Mouse (Mus musculus) MEL (cell line): ENCODE results near the gene Capn12.

Experiments
- CTCF ChIP-seq, 3 experiments: IDR thresholded peaks in 2 of 3; conservative IDR thresholded peaks in 1 of 3; 2 replicates each; pipeline ENCODE4 v1.5.1; 2011 to 2012; ENCODE audit warnings: low read length in 3 of 3, low read depth in 2 of 3, mild to moderate bottlenecking in 2 of 3, improper control_type of control experiment in 1 of 3, inconsistent platforms in 1 of 3, mixed read lengths in 1 of 3, moderate library complexity in 1 of 3; ENCODE audit not compliant: control insufficient read depth in 1 of 3, insufficient read depth in 1 of 3, poor library complexity in 1 of 3, severe bottlenecking in 1 of 3
- JUND ChIP-seq: IDR thresholded peaks from 2 replicates; pipeline ENCODE4 v1.6.1; 2011; ENCODE audit warnings: low read depth, mild to moderate bottlenecking, improper control_type of control experiment, low read length
- TAL1 ChIP-seq: IDR thresholded peaks from 2 replicates; pipeline ENCODE4 v1.6.1; 2012; ENCODE audit warnings: mild to moderate bottlenecking, inconsistent platforms, low read length, moderate library complexity, mixed read lengths
- USF1 ChIP-seq: IDR thresholded peaks from 2 replicates; pipeline ENCODE4 v1.6.1; 2014; ENCODE audit warnings: low read depth, mild to moderate bottlenecking, inconsistent platforms, low read length, improper control_type of control experiment, moderate library complexity
- ZMIZ1 ChIP-seq: IDR thresholded peaks from 2 replicates; pipeline ENCODE4 v1.6.1; 2012; ENCODE audit warnings: low read depth, mild to moderate bottlenecking, inconsistent platforms, low read length, improper control_type of control experiment, moderate library complexity
- ZNF384 ChIP-seq: IDR thresholded peaks from 2 replicates; pipeline ENCODE4 v1.6.1; 2012; ENCODE audit warnings: low read depth, mild to moderate bottlenecking, inconsistent platforms, low read length, improper control_type of control experiment

- TF ChIP-seq JUND (no peak), CTCF (IDR thresholded peaks at IDR 0.05 in 2 of 3, conservative IDR thresholded peaks at IDR 0.05 in 1 of 3; ENCODE audit: control insufficient read depth in 1 of 3, insufficient read depth in 1 of 3, low read depth in 2 of 3, low read length in 3 of 3, poor library complexity in 1 of 3, severe bottlenecking in 1 of 3) (no peak), ZMIZ1 (no peak), USF1 (no peak), TAL1 (no peak), ZNF384 (no peak)
These were observed 50.4 kb downstream of the Capn12 start for GRCm38 (mm10) chr7:28931695-28932039.
